Mouse (Mus musculus) liver (tissue): ENCODE measurements around the gene Meis2.

ENCODE experiments used
- DNase-seq: peaks from one replicate; pipeline ENCODE4 v3.0.0-alpha.2; 2020; ENCODE audit warnings: mixed read lengths

The Meis2 gene

DNA sequence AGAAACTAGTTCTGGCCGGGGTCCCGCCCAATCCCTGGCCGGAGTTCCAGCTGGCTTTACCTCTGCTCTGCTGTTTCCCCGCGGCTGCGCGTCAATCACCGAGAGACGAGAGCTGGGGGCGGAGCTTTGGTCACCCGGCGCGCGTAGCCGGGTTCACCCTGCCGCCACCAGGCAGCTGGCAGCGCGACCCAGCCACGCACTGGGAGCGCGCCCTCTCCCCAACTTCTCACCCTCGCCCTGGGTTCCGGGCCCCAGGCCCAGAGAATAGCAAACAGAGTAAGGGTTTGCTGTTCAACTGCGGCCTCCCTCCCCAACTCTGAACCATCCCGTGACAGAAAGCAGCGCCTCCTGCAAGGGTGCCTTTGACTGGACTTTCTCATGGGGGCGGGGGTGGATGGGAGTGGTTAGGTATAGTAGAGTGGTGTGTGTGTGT lies 1.4 kb upstream of the Meis2 start:
- peak; percentile 78 for DNase-seq

DNA sequence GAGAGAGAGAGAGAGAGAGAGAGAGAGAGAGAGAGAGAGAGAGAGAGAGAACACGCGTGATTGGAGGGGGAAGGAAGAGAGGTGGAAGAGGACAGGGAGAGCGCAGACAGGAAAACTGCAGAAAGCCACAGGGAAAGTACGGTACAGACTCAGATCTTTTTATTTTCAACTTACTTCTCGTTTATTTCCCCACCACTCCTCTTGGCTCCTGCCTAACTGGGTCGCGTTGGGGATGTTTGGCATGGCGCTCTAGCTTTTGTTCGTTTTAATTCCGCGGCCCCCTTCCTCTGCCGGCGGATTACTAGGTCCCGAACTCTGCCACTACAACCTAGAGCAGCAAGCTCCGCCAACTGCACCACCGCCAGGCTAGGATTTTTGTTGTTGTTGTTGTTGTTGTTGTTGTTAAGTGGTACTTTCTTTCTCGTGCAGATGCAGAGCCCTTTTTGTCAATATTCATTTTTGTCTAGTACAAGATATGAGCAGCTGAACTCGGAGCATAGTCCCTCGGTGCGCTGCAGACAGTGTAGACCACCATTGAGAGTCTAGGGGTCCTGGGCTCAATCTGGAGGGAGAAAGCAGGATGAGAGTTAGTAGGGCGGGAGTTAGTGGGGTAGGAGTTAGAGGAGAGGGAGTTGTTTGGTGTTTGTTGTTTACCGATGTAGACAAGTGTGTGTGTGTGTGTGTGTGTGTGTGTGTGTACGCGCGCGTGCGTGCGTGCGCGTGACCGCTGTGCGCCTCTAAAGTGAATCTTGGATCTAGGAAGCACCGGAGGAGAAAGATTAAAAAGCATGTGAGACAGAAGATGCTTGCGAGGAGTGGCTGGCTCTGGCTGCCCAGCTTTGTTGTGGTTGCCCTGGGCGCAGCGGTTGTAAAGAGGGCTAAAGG lies 660 bp upstream of the Meis2 start:
- DNase-seq, result peak; percentile 17

DNA sequence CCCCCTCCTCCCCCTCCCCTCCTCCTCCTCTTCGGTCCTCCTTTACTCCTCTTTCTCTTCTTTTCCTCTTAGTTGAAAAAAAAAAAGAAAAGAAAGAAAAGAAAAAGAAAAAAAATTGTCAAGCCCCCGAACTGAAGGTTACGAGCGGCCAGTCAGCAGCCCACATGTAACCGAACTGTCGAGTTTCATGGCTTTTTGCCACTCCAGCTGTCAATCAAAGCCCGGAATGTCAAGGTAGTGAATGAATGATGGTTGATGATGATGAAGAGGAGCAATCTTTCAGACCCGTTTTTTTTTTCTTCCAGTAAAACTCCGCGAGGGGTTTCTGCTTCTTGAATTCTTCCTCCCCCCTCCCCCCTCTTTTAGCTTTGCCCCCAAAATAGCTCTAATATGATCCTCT lies 582 bp downstream of the Meis2 start:
- DNase-seq, result no peak

DNA sequence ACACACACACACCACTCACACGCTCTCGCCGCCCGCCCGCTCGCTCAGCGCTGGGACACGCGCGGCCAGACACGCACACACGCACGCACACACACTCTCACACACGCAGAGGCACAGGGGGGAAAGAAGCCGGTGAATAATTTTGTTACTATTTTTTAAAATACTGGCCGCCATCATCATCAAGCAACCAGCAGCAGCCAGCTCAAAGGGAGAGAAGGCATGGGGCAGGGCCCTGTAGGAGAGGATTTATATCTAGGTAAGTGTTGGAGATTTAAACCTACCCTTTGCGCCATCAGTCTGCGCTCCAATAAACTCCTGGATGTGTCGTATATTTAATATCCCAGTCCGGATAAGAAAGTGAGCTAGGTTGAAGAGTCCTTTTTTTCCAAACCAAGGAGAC lies 1.1 kb downstream of the Meis2 start:
- DNase-seq, result peak; percentile 14

DNA sequence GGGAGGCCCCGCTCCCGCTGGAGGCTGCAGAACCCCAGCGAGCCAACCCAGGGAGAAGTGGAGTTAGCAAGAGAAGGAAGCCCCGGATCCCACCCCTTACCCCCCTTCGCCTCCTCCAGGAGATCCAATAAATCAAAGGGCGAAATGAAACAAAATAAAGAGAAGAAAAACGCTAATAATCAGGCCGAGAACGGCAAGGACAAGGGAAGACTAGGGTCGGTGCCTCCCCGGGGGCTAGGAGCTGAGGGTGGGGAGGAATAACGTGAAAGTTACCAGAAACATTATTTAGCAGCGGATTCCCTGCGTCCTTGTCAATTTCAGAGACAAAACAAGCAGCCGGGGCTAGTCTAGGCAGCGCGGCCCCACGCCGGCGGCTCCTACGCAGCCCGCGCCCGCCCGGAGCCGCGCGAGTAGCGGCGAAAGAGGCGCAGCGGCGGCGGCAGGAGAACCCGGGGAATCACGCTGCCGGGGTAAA lies 1.8 kb downstream of the Meis2 start:
- peak; percentile 8 for DNase-seq

DNA sequence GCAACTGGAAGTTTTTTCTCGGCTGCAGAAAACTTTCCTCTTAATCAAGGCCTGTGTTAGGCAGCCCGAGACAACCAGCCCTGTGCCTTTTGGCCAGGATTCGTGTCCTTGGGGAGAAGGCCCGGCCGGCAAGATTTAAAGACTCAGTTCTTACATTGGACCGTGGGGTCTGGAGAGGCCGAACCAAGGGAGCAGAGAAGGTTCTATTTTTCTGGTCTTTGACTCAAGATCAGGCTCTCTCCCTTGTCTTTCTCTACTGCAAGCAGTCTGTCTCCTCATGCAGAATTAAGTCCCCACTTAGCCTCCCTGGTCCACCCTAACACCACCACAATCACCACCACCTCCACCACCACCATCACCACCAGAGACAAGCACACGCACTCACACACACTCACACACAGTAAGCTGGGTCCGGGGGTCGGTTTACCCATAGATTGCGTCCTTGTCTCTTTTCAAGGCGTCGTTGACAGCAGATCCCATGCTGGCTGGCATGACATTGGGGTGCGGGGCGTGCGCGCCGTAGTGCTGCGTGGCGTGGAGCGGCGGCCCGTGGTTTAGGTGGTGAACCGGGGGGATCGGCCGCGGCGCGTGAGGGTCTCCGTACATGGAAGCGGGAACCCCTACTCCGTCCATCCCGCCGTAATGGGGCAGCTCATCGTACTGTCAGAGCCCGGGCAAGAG lies 2.7 kb downstream of the Meis2 start:
- DNase-seq, result peak; percentile 4

DNA sequence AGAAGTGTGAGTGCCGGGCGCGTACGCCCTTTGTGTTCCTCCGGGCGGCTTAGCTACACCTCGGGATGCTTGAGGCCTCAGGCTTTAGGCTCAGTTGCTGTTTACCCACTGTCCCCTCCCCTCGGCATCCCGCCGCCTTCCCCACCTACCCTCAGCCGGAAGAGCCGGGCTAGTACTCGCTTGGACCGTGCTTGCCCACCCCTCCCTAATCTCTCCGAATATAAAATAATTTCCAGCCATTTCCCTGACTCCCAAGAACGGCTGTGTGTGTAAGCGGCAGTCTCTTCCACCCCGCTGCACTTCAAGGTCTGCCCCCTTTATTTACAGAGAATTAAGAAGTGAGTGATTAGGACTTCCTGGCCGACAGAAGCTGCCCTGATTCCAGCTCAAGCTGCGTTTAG lies 3.4 kb downstream of the Meis2 start:
- DNase-seq, result peak; percentile 19

DNA sequence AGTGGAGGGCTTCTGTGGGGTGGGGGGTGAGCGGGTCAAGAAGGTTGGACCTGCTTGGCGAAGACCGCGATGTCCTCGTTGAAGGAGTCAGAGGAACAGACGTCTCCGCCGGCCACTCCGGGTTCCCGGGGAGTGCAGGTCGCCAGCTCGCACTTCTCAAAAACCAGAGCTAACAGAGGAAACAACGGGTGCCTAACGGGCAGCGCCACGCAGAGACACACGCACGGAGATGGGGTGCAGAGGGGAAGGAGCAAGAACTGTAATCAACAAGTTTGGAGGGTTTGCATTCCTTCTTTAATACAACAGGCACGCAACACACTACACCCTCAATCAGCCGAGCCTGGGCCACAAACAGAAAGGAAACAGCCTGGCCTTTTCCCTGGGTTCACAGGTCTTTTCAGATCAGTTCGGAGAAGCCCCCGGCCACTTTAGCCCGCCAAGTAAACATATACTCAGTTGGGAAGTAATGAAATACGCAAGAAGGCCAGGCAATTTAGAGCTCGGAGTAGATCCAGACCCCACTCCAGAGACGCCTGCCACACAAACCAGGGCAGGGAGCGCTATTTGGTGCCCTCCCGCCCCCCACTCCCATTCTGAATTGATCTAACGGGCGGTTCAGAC lies 4.1 kb downstream of the Meis2 start:
- DNase-seq, result peak; percentile 19

DNA sequence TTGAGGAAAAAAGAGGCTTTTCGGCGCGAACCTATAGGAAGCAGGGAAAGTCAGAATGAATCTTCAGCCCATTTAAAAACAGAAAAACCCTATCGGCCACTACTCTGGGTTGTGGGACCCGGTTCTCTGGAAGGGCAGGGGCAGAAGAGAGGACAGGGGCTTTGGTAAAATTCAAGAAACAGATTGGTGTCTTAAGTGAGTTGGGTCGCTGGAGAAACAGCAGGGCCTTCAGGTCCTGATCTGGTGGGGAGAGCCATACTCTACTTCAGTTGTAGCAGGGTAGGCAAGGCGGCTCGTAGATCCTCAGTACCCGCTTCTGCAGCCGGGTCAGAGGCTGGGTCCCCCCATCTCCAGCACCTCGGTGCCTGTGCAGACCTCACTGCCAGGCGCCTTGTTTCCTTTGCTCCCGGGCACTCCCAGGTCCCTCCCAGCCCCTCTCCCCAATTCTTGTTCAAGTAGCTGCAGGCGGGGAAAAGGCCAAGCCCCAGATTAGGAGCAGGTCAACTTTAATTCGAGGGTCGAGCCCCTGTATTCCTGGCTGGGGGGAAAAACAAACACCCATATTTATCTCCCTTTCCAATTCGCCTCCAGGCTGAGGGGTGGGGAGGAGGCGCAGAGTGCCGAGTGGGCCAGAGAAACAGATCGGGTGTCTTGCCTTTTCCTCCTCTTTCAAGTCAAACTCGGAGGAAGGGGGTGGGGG lies 4.8 kb downstream of the Meis2 start:
- no peak for DNase-seq

DNA sequence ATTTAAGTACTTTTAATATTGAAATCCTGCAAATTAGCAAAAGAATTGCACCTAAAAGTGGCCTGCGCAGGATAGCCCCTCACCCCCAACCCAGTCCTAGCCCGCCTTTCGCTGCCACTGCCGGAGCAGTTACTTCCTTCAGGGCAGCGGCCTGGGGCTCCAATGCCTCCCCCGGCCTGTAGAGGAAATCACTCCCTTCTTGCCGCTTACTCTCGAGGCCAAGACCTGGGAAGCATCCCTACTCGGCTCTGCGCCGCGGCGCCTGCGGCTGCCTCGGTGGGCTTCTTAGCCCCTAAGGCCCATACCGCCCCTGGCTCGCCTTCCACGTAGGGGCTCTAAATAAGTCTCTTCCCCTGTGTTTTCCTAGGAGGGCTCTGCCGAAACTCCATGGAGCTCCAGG lies 5.4 kb downstream of the Meis2 start:
- DNase-seq, result peak; percentile 6

DNA sequence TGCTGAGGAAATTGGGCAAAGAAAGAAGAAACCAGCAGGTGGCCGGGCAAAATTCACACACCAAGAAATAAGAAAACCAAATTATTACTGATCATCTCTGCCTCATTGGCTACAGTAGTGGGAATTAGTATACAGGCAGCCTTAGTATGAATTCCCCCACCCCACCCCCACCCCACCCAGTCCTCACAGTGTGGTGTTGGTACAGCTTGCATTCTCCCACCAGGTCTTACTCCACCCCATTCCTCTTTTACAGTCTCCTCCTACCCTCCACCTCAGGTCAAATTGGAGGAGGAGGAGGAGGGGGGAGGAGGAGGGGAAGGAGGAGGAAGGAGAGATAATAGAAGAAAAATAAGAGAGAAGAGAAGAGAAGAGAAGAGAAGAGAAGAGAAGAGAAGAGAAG lies 6.0 kb downstream of the Meis2 start:
- DNase-seq, result no peak

DNA sequence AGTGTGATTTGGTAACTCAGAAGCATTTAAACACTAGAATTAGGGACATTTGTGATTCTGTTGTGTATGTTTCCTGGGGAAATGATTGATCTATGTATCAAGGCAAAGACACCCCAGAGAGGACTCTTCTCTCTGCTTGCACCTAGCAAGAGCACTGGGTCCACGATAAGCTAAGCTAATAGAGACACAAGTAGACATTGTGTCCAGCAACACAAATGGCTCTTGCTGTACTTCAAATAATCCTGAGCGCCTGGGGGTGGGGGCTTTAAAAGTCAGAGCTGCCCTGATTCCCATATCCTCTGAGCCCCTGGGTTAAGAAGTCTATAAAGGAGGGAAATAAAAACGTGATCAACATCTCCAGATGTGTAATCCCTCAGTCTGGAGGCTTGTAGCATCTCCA lies 6.6 kb downstream of the Meis2 start:
- DNase-seq, result no peak

DNA sequence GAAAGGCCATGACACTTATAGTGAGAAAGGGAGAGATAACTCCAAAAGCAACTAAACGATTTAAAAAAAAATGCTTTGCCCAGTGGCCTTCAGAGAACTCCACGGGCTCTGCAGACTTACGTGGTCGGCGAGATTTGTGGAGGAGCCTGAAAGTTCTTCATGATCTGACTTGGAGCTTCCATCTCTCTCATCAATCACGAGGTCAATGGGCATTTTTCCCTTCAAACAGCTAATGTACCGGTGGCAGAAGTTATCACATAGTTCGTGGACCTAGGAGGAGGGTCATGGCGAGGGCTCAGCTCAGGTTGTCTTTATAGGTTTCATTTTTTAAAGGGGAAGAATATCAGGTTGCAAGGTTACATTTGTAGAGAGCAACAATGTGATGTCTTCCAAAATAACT lies 7.1 kb downstream of the Meis2 start:
- DNase-seq, result no peak

DNA sequence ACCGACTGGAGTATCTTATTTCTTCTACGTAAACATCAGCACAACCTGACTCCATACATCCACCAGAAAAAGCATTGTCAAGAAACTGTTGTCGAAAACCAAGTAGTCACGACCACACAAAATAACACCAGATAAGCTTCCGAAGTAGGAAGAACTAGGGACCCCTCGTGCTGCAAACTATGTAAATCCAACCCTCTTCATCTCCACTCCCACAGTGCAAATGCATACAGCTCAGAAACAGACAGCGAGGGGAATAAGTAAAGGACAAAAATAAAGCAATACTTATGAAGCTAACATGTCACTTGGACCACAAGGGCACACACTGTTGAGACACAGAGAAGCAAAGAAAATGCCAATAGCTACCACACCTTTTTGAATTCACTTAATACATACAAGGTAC lies 8.8 kb downstream of the Meis2 start:
- no peak for DNase-seq

DNA sequence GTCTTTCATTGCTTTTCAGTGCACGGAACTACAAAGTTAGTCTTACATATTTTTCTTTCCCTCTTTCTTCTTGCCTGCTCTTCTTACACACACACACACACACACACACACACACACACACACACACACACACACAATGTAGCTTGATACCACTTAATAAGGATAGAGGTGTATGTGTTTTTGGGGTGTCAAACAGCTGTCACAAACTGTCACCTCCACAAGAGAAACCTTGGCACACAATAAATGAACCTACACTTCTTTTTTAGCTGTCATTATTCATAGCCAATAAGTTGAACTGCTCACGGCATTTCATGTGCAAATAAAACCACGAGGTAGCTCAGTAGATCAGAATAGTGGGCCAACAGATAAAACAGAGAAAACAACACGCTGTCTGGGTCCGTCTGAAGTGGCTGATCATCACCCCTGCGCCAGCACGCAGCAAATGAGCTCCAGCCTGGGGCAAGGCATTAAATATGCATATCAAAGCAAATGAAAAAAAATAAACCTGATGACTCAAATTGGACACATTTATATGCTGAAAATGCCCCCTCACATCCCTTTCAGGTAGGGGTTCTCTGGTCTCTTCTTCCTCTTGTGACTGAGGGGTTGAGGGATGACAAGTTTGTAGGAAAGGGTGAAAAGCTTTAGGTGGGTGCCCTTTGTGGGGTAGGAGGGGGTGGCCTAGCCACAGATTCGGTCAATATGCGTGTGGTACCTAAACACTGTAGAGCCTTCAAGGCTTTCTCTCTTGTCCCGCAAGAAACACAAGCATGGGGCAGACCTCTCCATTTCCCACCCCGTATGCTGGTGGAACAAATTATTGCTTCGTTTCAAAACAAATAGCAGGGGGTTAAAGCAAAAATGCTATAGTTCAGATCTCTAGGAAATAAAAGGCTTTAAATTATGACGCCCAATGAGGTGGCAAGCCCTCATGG lies 9.7 kb downstream of the Meis2 start:
- DNase-seq, result no peak

DNA sequence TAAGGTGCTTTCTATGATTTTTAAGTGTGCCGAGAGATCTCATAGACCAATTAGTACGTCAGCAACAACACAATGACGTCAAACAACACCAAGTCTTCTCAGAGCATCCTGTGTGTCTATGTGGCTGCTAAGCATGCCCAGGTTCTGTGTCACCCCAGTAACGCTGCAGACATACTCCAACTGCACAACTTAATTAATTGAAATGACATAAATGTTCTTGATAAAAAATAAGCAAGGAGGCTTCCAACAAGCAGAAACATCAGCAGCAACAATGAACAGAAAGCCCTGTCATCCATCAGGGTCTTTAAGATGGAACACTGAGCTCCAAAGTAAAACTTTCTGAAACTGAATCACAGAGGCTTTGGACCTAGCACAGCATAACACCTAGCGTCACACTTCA lies 11.7 kb downstream of the Meis2 start:
- DNase-seq, result no peak

DNA sequence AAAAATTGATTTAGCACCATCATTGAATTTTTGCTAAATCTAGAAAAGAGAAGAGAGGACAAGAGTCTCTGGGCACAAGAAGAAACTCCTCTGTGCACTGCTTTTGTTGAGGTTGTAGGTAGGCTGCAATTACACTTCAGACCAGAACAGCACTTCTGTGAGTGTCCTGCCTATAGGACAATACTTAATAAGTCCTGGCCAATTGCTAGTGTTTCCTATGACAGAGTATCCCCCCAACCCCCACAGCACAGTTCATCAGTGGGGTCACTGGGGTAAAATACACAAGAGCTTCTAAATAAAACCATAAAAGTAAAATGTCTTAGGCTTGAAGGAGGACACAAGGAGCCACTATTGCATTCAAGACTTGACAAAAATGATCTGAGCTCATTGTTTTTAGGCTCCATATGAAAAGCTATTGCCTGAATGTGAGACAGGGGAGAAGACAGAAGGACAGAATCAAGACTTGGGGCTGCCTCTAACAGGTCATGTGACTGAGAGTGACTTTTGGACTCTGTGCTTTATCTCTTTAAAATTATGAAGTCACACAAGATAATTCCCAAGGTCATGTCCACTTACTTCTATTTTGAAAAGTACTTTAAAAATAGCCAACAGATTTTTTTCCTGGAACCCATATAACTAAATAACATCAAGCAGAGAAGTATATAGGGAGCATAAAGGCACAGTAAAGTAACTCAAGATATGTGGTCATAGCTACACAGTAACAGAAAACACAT lies 12.8 kb downstream of the Meis2 start:
- DNase-seq, result no peak

DNA sequence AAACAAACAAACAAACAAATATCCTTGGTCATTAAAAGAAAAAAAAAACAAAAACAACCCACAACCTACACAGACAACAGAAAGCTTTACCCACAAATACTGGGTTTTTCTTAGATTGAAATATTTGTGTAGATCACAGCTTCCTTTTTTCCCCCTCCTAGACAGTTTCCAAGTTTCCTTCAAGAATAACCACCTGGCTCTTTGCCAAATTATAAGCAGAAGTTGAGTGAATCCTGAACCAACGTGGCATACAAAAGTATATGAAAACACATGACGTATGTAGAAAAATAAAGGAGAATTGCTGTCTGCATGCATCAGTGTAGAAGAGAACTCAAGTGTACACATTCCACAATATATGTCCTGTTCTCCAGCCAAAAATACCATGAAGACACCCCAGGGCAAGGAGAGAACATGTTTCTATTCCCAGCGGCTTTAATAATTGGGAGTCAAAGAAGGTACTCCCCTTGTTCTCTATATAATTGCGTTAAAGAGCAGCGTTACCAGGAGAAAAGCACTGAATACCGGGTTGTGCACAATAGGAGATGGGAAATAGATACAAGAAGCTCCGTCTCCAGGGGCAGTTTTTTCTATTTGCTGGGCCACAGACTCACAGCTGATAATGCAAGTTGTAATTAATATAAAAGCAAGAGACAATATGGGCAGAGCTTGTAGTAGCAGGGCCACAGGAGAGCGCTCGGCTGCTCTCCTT lies 13.6 kb downstream of the Meis2 start:
- DNase-seq, result no peak

DNA sequence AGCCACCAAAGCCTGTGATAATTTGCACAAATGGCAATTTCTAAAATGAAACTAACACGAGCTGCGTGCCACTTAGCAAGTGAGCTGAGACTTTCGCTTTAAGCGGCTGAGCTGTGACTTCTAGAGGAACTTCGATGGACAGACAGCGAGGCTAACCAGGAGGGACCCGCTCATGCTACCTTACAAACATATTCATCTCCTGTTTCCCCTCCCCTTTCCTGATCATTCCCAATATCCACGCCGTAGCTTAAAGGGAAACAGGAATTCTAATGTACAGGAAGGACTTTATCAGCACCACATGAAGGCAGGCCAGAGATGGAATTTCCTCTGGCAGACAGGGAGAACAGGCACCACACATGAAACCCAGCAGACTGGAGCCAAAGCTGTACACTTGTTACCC lies 15.9 kb downstream of the Meis2 start:
- no peak for DNase-seq

DNA sequence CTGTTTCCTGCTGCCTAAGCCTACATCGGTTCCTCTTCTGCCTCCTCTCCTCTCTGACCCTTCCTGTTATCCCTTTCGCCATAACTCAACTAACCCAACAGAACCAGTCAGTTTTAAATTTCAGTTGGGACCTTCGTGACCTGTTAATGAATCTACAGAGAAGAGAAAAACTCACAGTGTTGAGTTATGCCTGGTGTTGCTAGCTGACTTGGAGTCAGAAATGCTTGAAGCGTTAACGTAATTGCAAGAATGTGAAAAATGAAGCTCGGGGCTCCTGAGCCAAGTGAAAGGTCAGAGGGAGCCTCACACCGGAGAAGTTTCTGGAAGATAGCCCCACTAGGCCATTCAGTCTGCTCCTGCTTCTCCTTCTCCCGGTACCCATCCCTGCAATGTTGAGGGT lies 18.3 kb downstream of the Meis2 start:
- no peak for DNase-seq

DNA sequence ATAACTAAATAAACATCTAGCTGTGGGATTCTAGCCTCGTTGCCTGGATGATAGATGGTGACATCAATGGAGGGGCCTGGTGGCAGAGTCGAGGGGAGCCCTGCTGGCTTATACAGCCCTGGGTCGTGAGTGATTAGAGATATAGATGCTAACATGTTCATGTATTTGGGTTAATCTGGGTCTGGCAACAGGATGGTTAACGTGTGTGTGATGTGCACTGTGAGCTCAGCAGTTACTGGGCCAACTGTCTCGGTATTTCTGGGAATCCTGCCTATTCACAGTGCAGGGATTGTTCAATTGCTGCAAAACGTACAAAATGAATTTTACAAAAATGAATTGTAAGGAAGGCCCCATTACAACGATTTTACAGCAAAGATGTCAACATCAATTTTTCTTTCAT lies 20.6 kb downstream of the Meis2 start:
- DNase-seq, result no peak
